Mouse (Mus musculus): ENCODE measurements around the gene Pop7. TPM values are rescaled to one million over a fixed set of nuclear protein-coding genes. Genes with fewer than 3 reads are reported as not detected.

Pop7 gene
- polyA plus RNA-seq (2016; fragmentation: Nextera tagmentation; extraction: Ambion mirVana), result 48.0 and 52.7 TPM in 2 replicates

GRCm38 (mm10) chr5:137501709-137502666, at the start of gene Pop7:
Gene Pop7 (minus strand): TSS chr5:137502518.
- Histone ChIP-seq H3K36me3 (peaks cover 10% of the 10 kb centered on the region; the same call in 1 of the 2 replicates), H3K9ac (replicated peaks) (peak within 1 kb of the TSS; percentile 68), H3K9me3 (no peaks in the 10 kb centered on the region), H3K27ac (peak within 1 kb of the TSS; percentile 95), H3K27me3 (no peaks in the 10 kb centered on the region), H3K4me3 (replicated peaks) (peak within 1 kb of the TSS; percentile 59), H3K4me1 (replicated peaks) (peaks cover 14% of the 10 kb centered on the region), H3K4me2 (peak within 1 kb of the TSS; percentile 57)
- ATAC-seq (ENCODE audit: insufficient number of reproducible peaks, insufficient read depth, low FRiP score, low TSS enrichment, low read depth), result peak; percentile 93
- WGBS, result 3% methylated on average over 64 of the region's 64 CpGs

DNA sequence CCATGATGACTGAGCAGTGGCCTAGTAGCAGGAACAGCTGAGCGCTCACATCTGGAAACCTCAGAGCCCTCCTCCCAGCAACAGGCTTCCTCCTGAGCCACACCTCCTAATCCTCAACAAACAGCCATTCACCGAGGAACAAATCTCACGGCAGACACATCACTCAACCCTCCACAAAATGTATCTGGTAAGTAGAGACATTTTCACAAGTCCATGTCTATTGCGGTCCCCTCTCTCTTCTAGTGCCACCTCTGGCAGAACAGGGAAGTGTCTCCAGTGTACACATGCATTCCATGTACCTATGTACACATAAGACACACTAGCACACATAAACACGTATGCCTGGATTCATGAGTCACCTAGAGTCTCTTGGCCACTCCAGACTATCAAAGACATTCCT, 48.8 kb upstream of the Pop7 start:
- Histone ChIP-seq H3K4me3 (replicated peaks) (no peak overlapping the region), H3K27ac (no peak overlapping the region), H3K9me3 (no peaks in the 10 kb centered on the region), H3K36me3 (no peaks in the 10 kb centered on the region), H3K4me1 (replicated peaks) (0 out of 2 replicates have a peak, but pooled peaks cover 3% of the 10 kb centered on the region), H3K9ac (replicated peaks) (no peak overlapping the region), H3K27me3 (peaks cover 21% of the 10 kb centered on the region), H3K4me2 (no peak overlapping the region)
- WGBS, result 71% methylated on average over 5 of the region's 5 CpGs
- ATAC-seq (ENCODE audit: insufficient number of reproducible peaks, insufficient read depth, low FRiP score, low TSS enrichment, low read depth), result no peak

DNA sequence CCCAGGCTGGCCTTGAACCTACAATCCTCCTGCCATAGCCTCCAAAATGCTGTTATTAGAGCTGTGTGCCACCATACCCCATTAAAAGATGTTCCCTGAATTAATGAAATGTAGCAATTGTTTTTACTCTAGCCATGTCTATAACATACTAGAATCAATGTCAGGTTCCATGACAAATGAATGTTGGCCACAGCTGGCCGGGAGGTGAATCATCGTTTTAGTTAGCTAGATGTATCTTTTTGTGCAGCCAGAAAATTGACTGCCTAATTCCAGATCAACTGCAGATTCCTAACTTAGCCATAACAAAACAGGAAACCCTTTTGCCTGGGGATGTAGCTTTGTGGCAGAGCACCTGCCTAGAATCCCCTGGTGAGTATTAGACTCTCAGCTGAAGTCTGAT, 47.5 kb upstream of the Pop7 start:
- no peaks in the 10 kb centered on the region for H3K36me3 ChIP-seq
- H3K4me2 ChIP-seq, result no peak overlapping the region
- H3K4me1 ChIP-seq (replicated peaks), result 0 out of 2 replicates have a peak, but pooled peaks cover 3% of the 10 kb centered on the region
- ATAC-seq (ENCODE audit: insufficient number of reproducible peaks, insufficient read depth, low FRiP score, low TSS enrichment, low read depth), result no peak
- H3K27ac ChIP-seq, result no peak overlapping the region
- H3K9me3 ChIP-seq, result no peaks in the 10 kb centered on the region
- peaks cover 19% of the 10 kb centered on the region for H3K27me3 ChIP-seq
- no peak overlapping the region for H3K4me3 ChIP-seq (replicated peaks)
- WGBS, result 92% methylated on average over 2 of the region's 2 CpGs
- H3K9ac ChIP-seq (replicated peaks), result no peak overlapping the region

DNA sequence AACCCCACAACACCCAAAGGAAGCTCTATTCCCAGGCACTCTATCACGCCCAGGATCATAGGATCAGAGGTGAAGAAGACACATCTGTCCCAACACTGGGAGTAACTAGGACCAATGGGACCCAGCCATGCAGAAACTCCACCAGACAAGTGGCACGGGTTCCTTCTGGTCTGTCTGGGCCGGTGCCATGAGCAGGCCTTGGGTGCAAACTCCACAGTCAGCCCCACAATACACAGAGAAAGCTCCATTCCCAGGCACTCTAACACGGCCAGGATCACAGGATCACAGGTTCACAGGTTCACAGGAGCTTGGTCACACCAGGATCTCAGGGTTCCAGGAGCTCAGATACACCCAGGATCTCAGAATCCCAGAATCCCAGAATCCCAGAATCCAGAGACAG, 43.3 kb upstream of the Pop7 start:
- no peak for ATAC-seq (ENCODE audit: insufficient number of reproducible peaks, insufficient read depth, low FRiP score, low TSS enrichment, low read depth)
- H3K9ac ChIP-seq (replicated peaks), result no peak overlapping the region
- H3K4me1 ChIP-seq (replicated peaks), result no peaks in the 10 kb centered on the region
- WGBS, result 78% methylated on average over 4 of the region's 4 CpGs
- H3K27ac ChIP-seq, result no peak overlapping the region
- H3K9me3 ChIP-seq, result no peaks in the 10 kb centered on the region
- H3K27me3 ChIP-seq, result peaks cover 5% of the 10 kb centered on the region; the same call in 1 of the 2 replicates
- H3K4me2 ChIP-seq, result no peak overlapping the region
- no peak overlapping the region for H3K4me3 ChIP-seq (replicated peaks)
- H3K36me3 ChIP-seq, result no peaks in the 10 kb centered on the region

DNA sequence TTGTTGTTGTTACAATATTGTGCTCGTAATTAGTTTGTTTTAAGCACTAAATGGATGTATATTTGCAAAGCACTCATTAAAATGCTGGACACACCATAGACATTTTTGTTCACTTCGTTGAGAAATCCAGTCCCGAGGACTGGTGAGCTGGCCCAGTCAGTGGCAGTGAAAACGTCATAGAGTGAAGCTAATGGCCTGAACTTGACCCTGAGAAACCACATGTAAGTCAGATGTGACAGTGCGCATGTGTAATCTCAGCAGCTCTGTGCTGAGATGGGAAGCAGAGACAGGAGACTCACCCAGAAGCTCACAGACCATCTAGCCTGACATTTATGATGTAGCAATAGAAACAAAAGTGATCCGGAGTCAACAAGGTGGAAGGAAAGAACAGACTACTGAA, 42.6 kb upstream of the Pop7 start:
- Histone ChIP-seq H3K9ac (replicated peaks) (no peak overlapping the region), H3K36me3 (no peaks in the 10 kb centered on the region), H3K27me3 (peaks cover 5% of the 10 kb centered on the region; the same call in 1 of the 2 replicates), H3K4me2 (no peak overlapping the region), H3K27ac (no peak overlapping the region), H3K4me3 (replicated peaks) (no peak overlapping the region), H3K4me1 (replicated peaks) (no peaks in the 10 kb centered on the region), H3K9me3 (no peaks in the 10 kb centered on the region)
- no peak for ATAC-seq (ENCODE audit: insufficient number of reproducible peaks, insufficient read depth, low FRiP score, low TSS enrichment, low read depth)
- 61% methylated on average over 6 of the region's 6 CpGs for whole genome bisulfite sequencing

GRCm38 (mm10) chr5:137541768-137542540, 39.6 kb upstream of the Pop7 start:
- no peaks in the 10 kb centered on the region for H3K9me3 ChIP-seq
- H3K4me2 ChIP-seq, result no peak overlapping the region
- no peak for ATAC-seq (ENCODE audit: insufficient number of reproducible peaks, insufficient read depth, low FRiP score, low TSS enrichment, low read depth)
- no peaks in the 10 kb centered on the region for H3K36me3 ChIP-seq
- 77% methylated on average over 5 of the region's 5 CpGs for WGBS
- H3K27ac ChIP-seq, result no peak overlapping the region
- H3K9ac ChIP-seq (replicated peaks), result no peak overlapping the region
- no peaks in the 10 kb centered on the region for H3K4me1 ChIP-seq (replicated peaks)
- H3K4me3 ChIP-seq (replicated peaks), result no peak overlapping the region
- H3K27me3 ChIP-seq, result no peaks in the 10 kb centered on the region

DNA sequence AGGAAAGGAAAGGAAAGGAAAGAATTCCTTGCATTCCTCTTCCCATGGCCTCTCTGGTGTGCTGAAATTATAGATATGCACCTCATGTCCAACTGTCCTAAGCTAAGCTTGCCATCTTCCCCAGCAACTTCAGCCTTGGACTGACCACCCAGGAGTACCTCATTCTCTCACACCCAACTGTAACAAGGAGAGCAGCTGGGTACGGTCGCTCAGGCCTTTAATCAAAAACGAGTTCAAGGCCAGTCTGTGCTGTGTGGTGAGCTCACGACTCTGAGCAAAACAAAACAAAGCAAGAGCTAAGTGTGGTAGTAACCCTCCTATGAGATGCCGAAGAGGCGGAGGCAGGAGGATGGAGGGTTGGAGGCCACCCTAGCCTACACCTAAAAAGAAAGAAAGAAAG, 38.7 kb upstream of the Pop7 start:
- Histone ChIP-seq H3K9ac (replicated peaks) (no peak overlapping the region), H3K4me1 (replicated peaks) (no peaks in the 10 kb centered on the region), H3K4me3 (replicated peaks) (no peak overlapping the region), H3K36me3 (no peaks in the 10 kb centered on the region), H3K27me3 (no peaks in the 10 kb centered on the region), H3K27ac (no peak overlapping the region), H3K9me3 (no peaks in the 10 kb centered on the region), H3K4me2 (no peak overlapping the region)
- WGBS, result 73% methylated on average over 6 of the region's 6 CpGs
- no peak for ATAC-seq (ENCODE audit: insufficient number of reproducible peaks, insufficient read depth, low FRiP score, low TSS enrichment, low read depth)

DNA sequence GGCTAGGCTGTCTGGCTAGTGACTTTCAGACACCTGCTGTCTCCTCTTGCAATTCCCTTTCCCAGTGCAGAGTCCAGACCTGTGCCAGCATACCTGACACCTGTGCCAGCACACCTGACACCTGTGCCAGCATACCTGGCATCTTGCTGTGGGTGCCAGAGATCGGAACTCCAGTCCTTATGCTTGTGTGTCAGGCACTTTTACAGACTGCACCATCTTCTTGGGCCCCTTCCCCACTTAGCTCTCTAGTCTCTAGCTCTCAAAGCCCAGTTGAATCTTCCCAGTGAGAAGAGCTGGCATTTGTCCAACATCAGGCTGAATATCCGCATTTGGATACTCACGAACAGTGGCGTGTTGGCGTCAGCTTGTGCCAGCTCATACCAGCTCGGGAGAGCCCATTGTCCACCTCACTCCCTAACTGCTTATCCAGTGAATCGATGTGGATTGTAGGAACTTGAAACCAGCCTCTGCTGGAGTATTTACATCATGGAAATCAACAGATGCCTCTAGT, 37.0 kb upstream of the Pop7 start:
- WGBS, result 79% methylated on average over 7 of the region's 7 CpGs
- no peak overlapping the region for H3K4me3 ChIP-seq (replicated peaks)
- no peak overlapping the region for H3K27ac ChIP-seq
- no peaks in the 10 kb centered on the region for H3K36me3 ChIP-seq
- H3K9ac ChIP-seq (replicated peaks), result no peak overlapping the region
- H3K27me3 ChIP-seq, result no peaks in the 10 kb centered on the region
- no peak for ATAC-seq (ENCODE audit: insufficient number of reproducible peaks, insufficient read depth, low FRiP score, low TSS enrichment, low read depth)
- H3K4me2 ChIP-seq, result no peak overlapping the region
- H3K9me3 ChIP-seq, result no peaks in the 10 kb centered on the region
- H3K4me1 ChIP-seq (replicated peaks), result no peaks in the 10 kb centered on the region

- 65% methylated on average over 4 of the region's 4 CpGs for WGBS
- H3K27me3 ChIP-seq, result no peaks in the 10 kb centered on the region
- no peak for ATAC-seq (ENCODE audit: insufficient number of reproducible peaks, insufficient read depth, low FRiP score, low TSS enrichment, low read depth)
Measured at GRCm38 (mm10) chr5:137537461-137537860, 35.1 kb upstream of the Pop7 start.

DNA sequence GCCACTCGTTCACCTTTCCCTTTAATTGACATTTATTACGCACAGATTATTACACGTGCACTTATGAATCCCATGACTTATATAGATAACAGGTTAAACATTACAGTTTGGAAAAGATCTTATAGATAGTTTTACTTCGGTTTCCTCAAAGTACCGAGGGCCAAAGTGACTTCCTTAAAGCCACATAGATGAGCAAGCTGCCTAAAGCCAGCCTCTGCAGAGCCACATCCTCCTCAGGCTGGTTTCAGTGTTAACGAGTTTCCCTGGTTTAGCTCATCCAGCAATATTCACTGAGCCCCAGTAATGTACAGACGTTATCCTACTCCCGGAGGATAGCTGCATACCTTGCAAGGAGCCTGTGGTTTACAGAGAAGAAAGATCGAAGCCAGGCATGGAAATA, 33.0 kb upstream of the Pop7 start:
- Histone ChIP-seq H3K9ac (replicated peaks) (no peak overlapping the region), H3K27me3 (no peaks in the 10 kb centered on the region), H3K27ac (no peak overlapping the region), H3K36me3 (no peaks in the 10 kb centered on the region), H3K4me2 (no peak overlapping the region), H3K4me1 (replicated peaks) (peaks cover 9% of the 10 kb centered on the region), H3K9me3 (no peaks in the 10 kb centered on the region), H3K4me3 (replicated peaks) (no peak overlapping the region)
- ATAC-seq (ENCODE audit: insufficient number of reproducible peaks, insufficient read depth, low FRiP score, low TSS enrichment, low read depth), result no peak
- WGBS, result 80% methylated on average over 9 of the region's 9 CpGs

More at GRCm38 (mm10) chr5:137537461-137537860, 35.1 kb upstream of the Pop7 start:
- Histone ChIP-seq H3K4me2 (no peak overlapping the region), H3K4me1 (replicated peaks) (0 out of 2 replicates have a peak, but pooled peaks cover 5% of the 10 kb centered on the region), H3K27ac (no peak overlapping the region), H3K9ac (replicated peaks) (no peak overlapping the region), H3K4me3 (replicated peaks) (no peak overlapping the region), H3K36me3 (no peaks in the 10 kb centered on the region), H3K9me3 (no peaks in the 10 kb centered on the region)

DNA sequence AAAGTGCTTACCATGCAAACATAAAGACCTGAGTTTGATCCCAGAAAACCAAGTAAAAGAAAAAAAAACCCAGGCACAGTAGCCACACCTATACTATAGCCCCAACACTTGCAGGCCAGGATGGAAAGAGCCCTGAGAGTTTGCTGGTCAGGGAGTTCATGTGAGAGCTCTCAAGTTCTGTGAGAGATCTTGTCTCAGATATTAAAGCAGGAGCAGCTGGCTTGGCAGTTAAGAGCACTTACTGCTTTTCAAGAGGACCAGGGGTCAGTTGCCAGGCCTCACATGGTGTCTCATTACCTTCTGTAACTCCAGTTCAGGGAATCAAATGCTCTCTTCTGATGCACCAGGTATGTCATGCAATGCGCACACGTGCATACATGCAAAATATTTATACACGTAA, 32.4 kb upstream of the Pop7 start:
- H3K4me1 ChIP-seq (replicated peaks), result peaks cover 14% of the 10 kb centered on the region
- WGBS, result 92% methylated on average over 3 of the region's 3 CpGs
- ATAC-seq (ENCODE audit: insufficient number of reproducible peaks, insufficient read depth, low FRiP score, low TSS enrichment, low read depth), result no peak
- H3K27me3 ChIP-seq, result no peaks in the 10 kb centered on the region
- H3K27ac ChIP-seq, result no peak overlapping the region
- no peaks in the 10 kb centered on the region for H3K9me3 ChIP-seq
- H3K4me2 ChIP-seq, result no peak overlapping the region
- no peak overlapping the region for H3K9ac ChIP-seq (replicated peaks)
- H3K36me3 ChIP-seq, result peaks cover 5% of the 10 kb centered on the region
- H3K4me3 ChIP-seq (replicated peaks), result no peak overlapping the region

Measured in limb, embryonic 12.5 days (tissue).